Mouse (Mus musculus) CH12.LX (cell line): Measurements from ENCODE around the gene Nfe2l2. TPM values are rescaled to one million over a fixed set of nuclear protein-coding genes. Genes with fewer than 3 reads are reported as not detected.
A peak's percentile ranks its signal among the peaks of the same experiment; 100 is the strongest.

Experiments used
- DNase-seq: peaks from one replicate; pipeline ENCODE4 v3.0.0-alpha.2; 2013; ENCODE audit errors: extremely low read depth
- H3K27ac ChIP-seq: 2 replicates; pipeline ENCODE4 v1.5.1; 2012; ENCODE audit warnings: low read depth, mild to moderate bottlenecking, control low read depth, moderate library complexity; ENCODE audit not compliant: insufficient read depth
- H3K27me3 ChIP-seq: replicated peaks from 2 replicates; pipeline ENCODE3; 2012; ENCODE audit warnings: inconsistent platforms
- H3K36me3 ChIP-seq, 2 experiments: replicated peaks in 1 of 2; 2 replicates each; pipeline versions ENCODE3 to v1.6.1; 2012; ENCODE audit warnings: inconsistent platforms in 1 of 2, low read length in 1 of 2, mild to moderate bottlenecking in 1 of 2, mixed read lengths in 1 of 2, moderate library complexity in 1 of 2; ENCODE audit not compliant: control insufficient read depth in 1 of 2, insufficient read depth in 1 of 2
- H3K4me1 ChIP-seq, 2 experiments: 2 replicates each; pipeline ENCODE4 v1.6.1; 2012; ENCODE audit warnings: inconsistent platforms in 1 of 2, moderate library complexity in 1 of 2; ENCODE audit not compliant: insufficient read depth in 2 of 2, control insufficient read depth in 1 of 2
- H3K4me2 ChIP-seq: 2 replicates; pipeline ENCODE4 v1.6.1; 2012; ENCODE audit warnings: low read depth, mild to moderate bottlenecking, control low read depth; ENCODE audit not compliant: poor library complexity, insufficient read depth, severe bottlenecking
- H3K4me3 ChIP-seq, 3 experiments: fragments of 150-350 bp in 1 of 3; sonication (generic) in 1 of 3; replicated peaks in 1 of 3; 2 replicates each; pipeline versions ENCODE3 to v1.5.1; 2011 to 2012; ENCODE audit warnings: low read depth in 2 of 3, low read length in 2 of 3, mild to moderate bottlenecking in 2 of 3, moderate library complexity in 2 of 3, control low read depth in 1 of 3, improper control_type of control experiment in 1 of 3, inconsistent platforms in 1 of 3, mixed read lengths in 1 of 3; ENCODE audit not compliant: poor library complexity in 1 of 3
- H3K79me2 ChIP-seq: replicated peaks from 2 replicates; pipeline ENCODE4 v1.6.1; 2012; ENCODE audit warnings: mild to moderate bottlenecking, moderate library complexity; ENCODE audit not compliant: control insufficient read depth, poor library complexity, insufficient read depth, severe bottlenecking; ENCODE audit errors: extremely low read depth
- H3K9ac ChIP-seq: 2 replicates; pipeline ENCODE4 v1.6.1; 2012; ENCODE audit warnings: low read depth, mild to moderate bottlenecking, control low read depth, moderate library complexity; ENCODE audit not compliant: insufficient read depth
- H3K9me3 ChIP-seq: replicated peaks from 2 replicates; pipeline ENCODE3; 2012; ENCODE audit warnings: low read length, inconsistent platforms, mixed read lengths
- CHD2 ChIP-seq: IDR thresholded peaks from 2 replicates; pipeline ENCODE4 v1.6.1; 2011; ENCODE audit warnings: low read length, improper control_type of control experiment
- CTCF ChIP-seq, 2 experiments: IDR thresholded peaks in 1 of 2; conservative IDR thresholded peaks in 1 of 2; 2 replicates each; pipeline ENCODE4 v1.5.1; 2011 to 2012; ENCODE audit warnings: low read depth in 2 of 2, low read length in 2 of 2, improper control_type of control experiment in 1 of 2, inconsistent platforms in 1 of 2, mild to moderate bottlenecking in 1 of 2, moderate library complexity in 1 of 2
- E2F4 ChIP-seq: IDR thresholded peaks from 2 replicates; pipeline ENCODE4 v1.6.1; 2011; ENCODE audit warnings: low read depth, low read length, improper control_type of control experiment; ENCODE audit not compliant: insufficient replicate concordance
- EP300 ChIP-seq: IDR thresholded peaks from 2 replicates; pipeline ENCODE4 v1.6.1; 2011; ENCODE audit warnings: low read length, improper control_type of control experiment
- HCFC1 ChIP-seq: IDR thresholded peaks from 2 replicates; pipeline ENCODE4 v1.6.1; 2012; ENCODE audit warnings: low read depth, mild to moderate bottlenecking, inconsistent platforms, low read length, improper control_type of control experiment
- IRF4 ChIP-seq: IDR thresholded peaks from 2 replicates; pipeline ENCODE4 v1.6.1; 2014; ENCODE audit warnings: low read depth, mild to moderate bottlenecking, inconsistent platforms, low read length, improper control_type of control experiment
- JUN ChIP-seq: IDR thresholded peaks from 2 replicates; pipeline ENCODE4 v1.6.1; 2011; ENCODE audit warnings: low read depth, mild to moderate bottlenecking, low read length, improper control_type of control experiment, moderate library complexity; ENCODE audit not compliant: insufficient read depth
- MAX ChIP-seq: IDR thresholded peaks from 2 replicates; pipeline ENCODE4 v1.6.1; 2011; ENCODE audit warnings: low read length, improper control_type of control experiment
- MAZ ChIP-seq: IDR thresholded peaks from 2 replicates; pipeline ENCODE4 v1.6.1; 2012; ENCODE audit warnings: low read depth, mild to moderate bottlenecking, inconsistent platforms, low read length, improper control_type of control experiment, moderate library complexity
- MXI1 ChIP-seq: IDR thresholded peaks from 2 replicates; pipeline ENCODE4 v1.6.1; 2011; ENCODE audit warnings: mild to moderate bottlenecking, low read depth, low read length, improper control_type of control experiment
- POLR2AphosphoS2 ChIP-seq: IDR thresholded peaks from 2 replicates; pipeline ENCODE4 v1.6.1; 2011; ENCODE audit warnings: low read depth, low read length, improper control_type of control experiment
- RCOR1 ChIP-seq: conservative IDR thresholded peaks from 2 replicates; pipeline ENCODE4 v1.6.1; 2012; ENCODE audit warnings: low read depth, mild to moderate bottlenecking, inconsistent platforms, low read length, improper control_type of control experiment
- SMC3 ChIP-seq: IDR thresholded peaks from 2 replicates; pipeline ENCODE4 v1.6.1; 2011; ENCODE audit warnings: low read depth, low read length, improper control_type of control experiment
- TCF12 ChIP-seq: IDR thresholded peaks from 2 replicates; pipeline ENCODE4 v1.6.1; 2014; ENCODE audit warnings: low read depth, mild to moderate bottlenecking, inconsistent platforms, low read length, improper control_type of control experiment
- USF1 ChIP-seq: IDR thresholded peaks from 2 replicates; pipeline ENCODE4 v1.6.1; 2014; ENCODE audit warnings: low read depth, mild to moderate bottlenecking, inconsistent platforms, low read length, improper control_type of control experiment
- USF2 ChIP-seq: conservative IDR thresholded peaks from 2 replicates; pipeline ENCODE4 v1.6.1; 2011; ENCODE audit warnings: low read depth, low read length, improper control_type of control experiment
- ZC3H11A ChIP-seq: IDR thresholded peaks from 2 replicates; pipeline ENCODE4 v1.6.1; 2012; ENCODE audit warnings: low read depth, mild to moderate bottlenecking, inconsistent platforms, low read length, improper control_type of control experiment
- ZKSCAN1 ChIP-seq: IDR thresholded peaks from 2 replicates; pipeline ENCODE4 v1.6.1; 2012; ENCODE audit warnings: low read depth, inconsistent platforms, low read length, improper control_type of control experiment, borderline replicate concordance
- ZNF384 ChIP-seq: IDR thresholded peaks from 2 replicates; pipeline ENCODE4 v1.6.1; 2012; ENCODE audit warnings: low read depth, low read length, improper control_type of control experiment, inconsistent platforms
- dilution Hi-C: fragments of 300-500 bp; cut with MboI; formaldehyde crosslinking; loops from 2 replicates; pipeline ENCODE4 v1.14.3; 2020; ENCODE audit warnings: low sequenced_read_pairs; ENCODE audit not compliant: extremely low pct_unique_long_range_greater_than_20kb, extremely low pct_ligation_motif_present
- in situ Hi-C: fragments of 300-500 bp; cut with MboI; formaldehyde crosslinking; loops from 3 replicates; pipeline ENCODE4 v1.14.3; 2019; ENCODE audit warnings: low sequenced_read_pairs, low pct_ligation_motif_present, low pct_unique_long_range_greater_than_20kb, mixed read lengths
- polyA plus RNA-seq: library from polyadenylated mRNA; unstranded; fragments of >175 nt; gene quantifications from 2 replicates; pipeline ENCODE4 v1.2.1, GENCODE M21; 2012; ENCODE audit warnings: low read depth; ENCODE audit not compliant: insufficient read length
- total RNA-seq, 2 experiments: library from RNA; depleted of rRNA; stranded (reverse); fragments of 300-350 nt in 1 of 2; fragments of >200 nt in 1 of 2; gene quantifications; 2 replicates each; pipeline ENCODE4 v1.2.3; 2012 to 2014

Gene Nfe2l2
- total and polyA plus RNA-seq, 3 experiments: 11.6 to 32.6 (median 21.7) TPM

GRCm38 (mm10) chr2:75731233-75731651 is 26.8 kb upstream of the Nfe2l2 start:
- Histone ChIP-seq H3K27ac (peak overlapping the region; percentile 8; the same call in 1 of the 2 replicates), H3K79me2 (no peaks in the 10 kb centered on the region), H3K4me2 (no peak overlapping the region), H3K36me3 (no peaks in the 10 kb centered on the region), H3K9ac (no peak overlapping the region), H3K4me3 (no peak overlapping the region), H3K4me1 (peaks cover 12 to 25% of the 10 kb centered on the region in 2 experiments), H3K27me3 (no peaks in the 10 kb centered on the region), H3K9me3 (no peaks in the 10 kb centered on the region)
- TF ChIP-seq EP300 (no peak), MAZ (0 out of 2 replicates have a peak, but pooled peaks have one; percentile 28), MXI1 (no peak), TCF12 (no peak), E2F4 (no peak)
- in situ Hi-C loops (no loop called here), dilution Hi-C loops (no loop called here)
- DNase-seq: peak; percentile 29

DNA sequence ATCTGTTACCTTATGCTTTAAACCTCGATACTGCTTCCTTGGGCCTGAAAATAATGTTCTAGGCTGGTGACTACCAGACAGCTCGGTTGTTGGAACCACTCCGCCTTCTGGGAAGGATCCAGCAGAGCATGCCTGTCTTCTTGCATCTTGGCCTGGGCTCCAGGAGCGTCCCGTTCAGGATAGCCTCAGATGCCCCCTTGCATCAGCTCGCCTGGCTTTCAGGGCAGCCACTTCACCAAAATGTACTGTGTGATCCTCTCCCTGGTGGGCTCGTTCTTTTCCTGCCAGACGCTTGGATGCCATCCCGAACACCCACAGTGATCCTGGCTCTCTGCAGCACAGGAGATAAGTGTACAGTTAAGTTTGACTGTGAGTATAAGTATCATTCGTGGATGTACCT is 25.6 kb upstream of the Nfe2l2 start:
- Histone ChIP-seq H3K9ac (no peak overlapping the region), H3K79me2 (no peaks in the 10 kb centered on the region), H3K4me3 (no peak overlapping the region), H3K27me3 (no peaks in the 10 kb centered on the region), H3K4me1 (peaks cover 12 to 25% of the 10 kb centered on the region in 2 experiments), H3K9me3 (no peaks in the 10 kb centered on the region), H3K36me3 (no peaks in the 10 kb centered on the region), H3K27ac (no peak overlapping the region), H3K4me2 (no peak overlapping the region)
- in situ Hi-C loops: no loop called here
- no peak for DNase-seq
- TF ChIP-seq ZC3H11A (no peak), POLR2AphosphoS2 (no peak), ZKSCAN1 (no peak), IRF4 (no peak), ZNF384 (no peak), EP300 (no peak), CTCF (conservative IDR thresholded peaks at IDR 0.05 in 1 of 2, IDR thresholded peaks at IDR 0.05 in 1 of 2; ENCODE audit: low read depth in 2 of 2, low read length in 2 of 2) (no peak), CHD2 (no peak), MAX (no peak), SMC3 (no peak), USF1 (no peak), RCOR1 (no peak), JUN (no peak), HCFC1 (no peak), USF2 (no peak)
- dilution Hi-C loops: no loop called here
